Mouse (Mus musculus) embryonic facial prominence, embryonic 10.5 days (tissue): ENCODE measurements around the gene Wfdc5. TPM values are rescaled to one million over a fixed set of nuclear protein-coding genes. Genes with fewer than 3 reads are reported as not detected.
A peak's percentile ranks its signal among the peaks of the same experiment; 100 is the strongest.

Experiments used
- DNase-seq: peaks from one replicate; pipeline ENCODE4 v3.0.0-alpha.2; 2017; ENCODE audit warnings: low spot score
- H3K27ac ChIP-seq: fragments of 300-500 bp; sonication (generic); replicated peaks from 2 replicates; pipeline ENCODE4 v1.5.1; 2016; ENCODE audit warnings: mild to moderate bottlenecking
- H3K27me3 ChIP-seq: fragments of 300-500 bp; sonication (generic); replicated peaks from 2 replicates; pipeline ENCODE4 v1.6.1; 2016; ENCODE audit warnings: low read depth, mild to moderate bottlenecking; ENCODE audit not compliant: poor library complexity, severe bottlenecking
- H3K36me3 ChIP-seq: fragments of 300-500 bp; sonication (generic); replicated peaks from 2 replicates; pipeline ENCODE4 v1.6.1; 2016; ENCODE audit warnings: mild to moderate bottlenecking, moderate library complexity
- H3K4me1 ChIP-seq: fragments of 300-500 bp; sonication (generic); 2 replicates; pipeline ENCODE4 v1.6.1; 2016
- H3K4me3 ChIP-seq: fragments of 300-500 bp; sonication (generic); 2 replicates; pipeline ENCODE4 v1.5.1; 2016; ENCODE audit warnings: mild to moderate bottlenecking, moderate library complexity
- H3K9me3 ChIP-seq: fragments of 300-500 bp; sonication (generic); 2 replicates; pipeline ENCODE4 v1.6.1; 2016; ENCODE audit warnings: mild to moderate bottlenecking
- WGBS: fragments of 180-500 bp; shearing (Covaris S2); methylation state at CpG from one replicate; pipeline ENCODE4 v1.1.7; 2016; 5-methylcytosine and 5-hydroxymethylcytosine counted together
- polyA plus RNA-seq: library from polyadenylated mRNA; unstranded; fragments of >200 nt; fragmentation: Nextera tagmentation; extraction: Ambion mirVana; gene quantifications from 2 replicates; pipeline ENCODE4 v1.2.1, GENCODE M21; 2016

Wfdc5 gene
- polyA plus RNA-seq, 1 experiment from 2014 or later: not detected

DNA sequence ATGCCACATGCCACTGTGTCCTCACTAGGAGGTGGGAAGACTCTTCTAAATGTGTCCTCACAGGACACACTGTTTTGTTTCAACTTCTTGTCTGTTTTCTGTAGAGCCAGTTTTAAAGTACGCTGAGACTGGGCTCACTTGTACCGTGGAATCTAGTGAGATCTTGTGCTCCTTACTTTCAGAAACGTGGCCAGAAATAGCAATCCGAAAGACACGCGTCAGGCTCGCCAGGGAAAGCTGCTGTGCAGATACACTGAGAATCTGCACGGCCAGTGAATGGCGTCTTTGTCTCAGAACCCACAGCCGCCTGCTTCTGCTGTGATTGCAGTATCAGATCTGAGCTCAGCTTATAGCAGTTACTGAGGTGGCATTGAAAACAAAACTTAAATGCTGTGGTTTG, 40.5 kb downstream of the Wfdc5 start:
- H3K4me3 ChIP-seq: no peak overlapping the region
- H3K36me3 ChIP-seq: peaks cover 15% of the 10 kb centered on the region; the same call in 1 of the 2 replicates
- H3K27ac ChIP-seq: peak overlapping the region; percentile 51
- no peaks in the 10 kb centered on the region for H3K9me3 ChIP-seq
- WGBS: 46% methylated on average over 10 of the region's 10 CpGs
- no peaks in the 10 kb centered on the region for H3K27me3 ChIP-seq
- peak; percentile 39 for DNase-seq
- peaks cover 20% of the 10 kb centered on the region for H3K4me1 ChIP-seq

DNA sequence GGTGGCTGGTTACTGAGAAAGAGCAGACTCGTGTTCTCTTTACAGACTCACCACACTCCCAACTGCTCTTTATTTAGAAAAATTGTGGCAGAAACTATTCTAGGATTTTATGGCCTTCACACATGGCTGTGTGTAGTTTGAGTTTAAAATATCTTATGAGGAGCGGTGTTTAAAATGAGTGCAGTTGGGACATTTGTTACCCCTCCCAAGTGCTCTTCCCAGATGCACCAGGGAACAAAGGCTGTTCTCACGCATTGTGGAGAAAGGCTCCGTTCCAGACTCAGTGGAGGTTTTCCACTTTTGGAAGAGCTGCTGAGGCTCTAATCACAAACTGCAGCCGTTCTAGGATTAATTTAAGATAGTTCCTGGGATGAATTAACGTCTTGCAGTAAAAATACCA, 44.8 kb downstream of the Wfdc5 start:
- H3K36me3 ChIP-seq: peaks cover 18% of the 10 kb centered on the region
- no peaks in the 10 kb centered on the region for H3K9me3 ChIP-seq
- no peak for DNase-seq
- no peak overlapping the region for H3K4me3 ChIP-seq
- no peak overlapping the region for H3K27ac ChIP-seq
- no peaks in the 10 kb centered on the region for H3K27me3 ChIP-seq
- WGBS: 81% methylated on average over 6 of the region's 6 CpGs
- peaks cover 15% of the 10 kb centered on the region for H3K4me1 ChIP-seq

- WGBS: 62% methylated on average over 2 of the region's 2 CpGs
- peaks cover 25% of the 10 kb centered on the region for H3K36me3 ChIP-seq
- H3K4me3 ChIP-seq: no peak overlapping the region
- no peaks in the 10 kb centered on the region for H3K27me3 ChIP-seq
- H3K9me3 ChIP-seq: no peaks in the 10 kb centered on the region
- H3K4me1 ChIP-seq: peaks cover 2% of the 10 kb centered on the region
- no peak for DNase-seq
- no peak overlapping the region for H3K27ac ChIP-seq
Observed at GRCm38 (mm10) chr2:164136393-164136792, 46.1 kb downstream of the Wfdc5 start.

GRCm38 (mm10) chr2:164135367-164135766, 47.2 kb downstream of the Wfdc5 start:
- H3K4me3 ChIP-seq: no peak overlapping the region
- DNase-seq: no peak
- WGBS: 73% methylated on average over 1 of the region's 1 CpGs

GRCm38 (mm10) chr2:164134563-164134962, 48.0 kb downstream of the Wfdc5 start:
- DNase-seq: no peak
- WGBS: 66% methylated on average over 6 of the region's 6 CpGs
- Histone ChIP-seq H3K4me1 (no peaks in the 10 kb centered on the region), H3K36me3 (peaks cover 22% of the 10 kb centered on the region), H3K27me3 (no peaks in the 10 kb centered on the region), H3K27ac (no peak overlapping the region), H3K9me3 (no peaks in the 10 kb centered on the region), H3K4me3 (no peak overlapping the region)

More at GRCm38 (mm10) chr2:164135367-164135766, 47.2 kb downstream of the Wfdc5 start:
- H3K27ac ChIP-seq: no peak overlapping the region
- H3K36me3 ChIP-seq: peaks cover 30% of the 10 kb centered on the region
- no peaks in the 10 kb centered on the region for H3K4me1 ChIP-seq
- H3K27me3 ChIP-seq: no peaks in the 10 kb centered on the region
- no peaks in the 10 kb centered on the region for H3K9me3 ChIP-seq

DNA sequence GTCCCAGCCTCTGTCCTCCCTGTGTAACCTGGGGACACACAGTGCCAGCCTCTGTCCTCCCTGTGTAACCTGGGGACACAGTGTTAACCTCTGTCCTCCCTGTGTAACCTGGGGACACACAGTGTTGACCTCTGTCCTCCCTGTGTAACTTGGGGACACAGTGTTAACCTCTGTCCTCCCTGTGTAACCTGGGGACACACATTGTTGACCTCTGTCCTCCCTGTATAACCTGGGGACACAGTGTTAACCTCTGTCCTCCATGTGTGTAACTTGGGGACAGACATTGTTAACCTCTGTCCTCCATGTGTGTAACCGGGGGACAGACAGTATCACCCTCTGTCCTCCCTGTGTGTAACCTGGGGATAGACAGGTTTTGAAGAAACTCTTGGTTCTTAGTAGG, 51.0 kb downstream of the Wfdc5 start:
- no peak overlapping the region for H3K27ac ChIP-seq
- no peak overlapping the region for H3K4me3 ChIP-seq
- WGBS: 74% methylated on average over 1 of the region's 1 CpGs
- H3K4me1 ChIP-seq: no peaks in the 10 kb centered on the region
- H3K27me3 ChIP-seq: no peaks in the 10 kb centered on the region
- DNase-seq: no peak
- H3K36me3 ChIP-seq: peaks cover 29% of the 10 kb centered on the region
- H3K9me3 ChIP-seq: no peaks in the 10 kb centered on the region

DNA sequence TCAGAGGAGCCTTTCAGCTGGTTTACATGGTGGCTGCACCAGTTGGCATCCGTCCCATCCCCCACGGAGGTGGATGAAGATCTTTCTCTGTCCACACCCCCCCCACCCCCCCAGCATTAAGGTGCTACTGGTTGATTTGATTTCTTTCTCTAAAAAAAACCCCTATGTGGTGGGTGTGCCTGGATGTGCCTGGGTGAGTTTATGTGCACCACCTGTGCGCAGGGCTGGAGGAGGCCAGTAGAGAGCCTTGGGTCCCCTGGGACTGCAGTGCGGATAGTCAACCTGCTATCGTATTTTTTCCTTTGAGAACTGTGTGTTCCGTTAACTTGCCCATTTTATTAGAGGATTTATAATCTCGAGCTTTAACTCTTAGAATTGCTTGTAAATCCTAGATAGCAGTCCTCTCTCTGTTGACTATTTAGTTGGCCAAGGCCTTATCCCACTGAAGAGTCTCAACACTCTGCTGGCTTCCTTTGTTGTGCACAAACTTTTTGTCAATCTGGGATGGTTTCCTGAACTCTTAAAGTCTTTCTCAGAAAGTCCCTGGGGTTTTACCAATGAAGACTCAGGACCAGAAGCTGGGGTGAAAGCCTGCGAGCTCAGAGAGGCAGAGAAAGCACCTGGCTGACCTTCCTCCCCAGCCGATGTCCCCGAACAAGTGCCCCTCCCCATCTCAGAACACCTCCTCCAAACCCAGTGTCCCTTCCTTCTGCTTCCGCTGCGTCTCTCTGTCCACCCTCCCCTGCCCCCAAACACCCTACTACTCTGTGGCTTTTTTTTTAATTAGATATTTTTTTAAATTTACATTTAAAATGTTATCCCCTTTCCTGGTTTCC, 53.7 kb downstream of the Wfdc5 start:
- no peak overlapping the region for H3K4me3 ChIP-seq
- H3K27me3 ChIP-seq: no peaks in the 10 kb centered on the region
- H3K27ac ChIP-seq: no peak overlapping the region
- peaks cover 43% of the 10 kb centered on the region for H3K36me3 ChIP-seq
- 93% methylated on average over 12 of the region's 12 CpGs for WGBS
- DNase-seq: no peak
- H3K4me1 ChIP-seq: no peaks in the 10 kb centered on the region
- no peaks in the 10 kb centered on the region for H3K9me3 ChIP-seq

GRCm38 (mm10) chr2:164127297-164127696, 55.2 kb downstream of the Wfdc5 start:
- Histone ChIP-seq H3K4me3 (no peak overlapping the region), H3K27ac (no peak overlapping the region), H3K4me1 (no peaks in the 10 kb centered on the region), H3K36me3 (peaks cover 46% of the 10 kb centered on the region), H3K9me3 (no peaks in the 10 kb centered on the region), H3K27me3 (no peaks in the 10 kb centered on the region)
- WGBS: 92% methylated on average over 2 of the region's 2 CpGs
- DNase-seq: no peak

- no peak for DNase-seq
- 83% methylated on average over 13 of the region's 13 CpGs for WGBS
- Histone ChIP-seq H3K27ac (no peak overlapping the region), H3K4me1 (no peaks in the 10 kb centered on the region), H3K27me3 (no peaks in the 10 kb centered on the region), H3K9me3 (no peaks in the 10 kb centered on the region), H3K4me3 (no peak overlapping the region), H3K36me3 (peaks cover 45% of the 10 kb centered on the region)
Observed at GRCm38 (mm10) chr2:164126533-164126955, 56.0 kb downstream of the Wfdc5 start.

Other genes with a start within 250 kb of the Wfdc5 start
- gene Ywhab, start 187.8 kb downstream of the Wfdc5 start, polyA plus RNA-seq: 326 and 327 TPM in 2 replicates
- 1.6 and 1.9 TPM in 2 replicates for gene Pabpc1l, start 157.3 kb downstream of the Wfdc5 start, polyA plus RNA-seq
- 33.1 and 34.8 TPM in 2 replicates for gene Stk4, start 112.4 kb downstream of the Wfdc5 start, polyA plus RNA-seq
- 68.1 and 71.9 TPM in 2 replicates for gene Tomm34, start 111.6 kb downstream of the Wfdc5 start, polyA plus RNA-seq
- not detected in 2 replicates for gene Kcns1, start 11.6 kb downstream of the Wfdc5 start, polyA plus RNA-seq
- not detected in 2 replicates for gene Wfdc12, start 7.9 kb upstream of the Wfdc5 start, polyA plus RNA-seq
- not detected in 2 replicates for gene Wfdc15a, start 17.4 kb upstream of the Wfdc5 start, polyA plus RNA-seq
- gene Wfdc15b, start 38.9 kb upstream of the Wfdc5 start, polyA plus RNA-seq: not detected in 2 replicates
- gene Svs2, start 55.7 kb upstream of the Wfdc5 start, polyA plus RNA-seq: not detected in 2 replicates
- gene Svs3b, start 73.9 kb upstream of the Wfdc5 start, polyA plus RNA-seq: not detected in 2 replicates
- not detected in 2 replicates for gene Svs4, start 95.7 kb upstream of the Wfdc5 start, polyA plus RNA-seq
- not detected in 2 replicates for gene Svs3a, start 106.5 kb upstream of the Wfdc5 start, polyA plus RNA-seq
- gene Svs6, start 134.0 kb upstream of the Wfdc5 start, polyA plus RNA-seq: not detected in 2 replicates
- not detected in 2 replicates for gene Svs5, start 150.0 kb upstream of the Wfdc5 start, polyA plus RNA-seq
- gene Slpi, start 206.4 kb upstream of the Wfdc5 start, polyA plus RNA-seq: 0.46 TPM in 1 of 2 replicates, not detected in the other
- not detected in 2 replicates for gene Rbpjl, start 220.4 kb upstream of the Wfdc5 start, polyA plus RNA-seq
- gene Matn4, start 222.4 kb upstream of the Wfdc5 start, polyA plus RNA-seq: 0.23 and 0.85 TPM in 2 replicates